Mouse (Mus musculus) forebrain, embryonic 12.5 days (tissue): ENCODE data around the gene Msh5. TPM values are rescaled to one million over a fixed set of nuclear protein-coding genes. Genes with fewer than 3 reads are reported as not detected.

Experiments
- ATAC-seq: fragments of 200-750 bp; cut with Nextera tagmentation; 2 replicates; pipeline ENCODE4 v1.8.0; 2017; ENCODE audit warnings: moderate TSS enrichment; ENCODE audit not compliant: low FRiP score
- H3K27ac ChIP-seq: fragments of 300-500 bp; sonication (generic); 2 replicates; pipeline ENCODE4 v1.5.1; 2016; ENCODE audit warnings: mild to moderate bottlenecking
- H3K27me3 ChIP-seq: fragments of 300-500 bp; sonication (generic); 2 replicates; pipeline ENCODE4 v1.6.1; 2016; ENCODE audit warnings: mild to moderate bottlenecking
- H3K36me3 ChIP-seq: fragments of 300-500 bp; sonication (generic); replicated peaks from 2 replicates; pipeline ENCODE4 v1.6.1; 2016; ENCODE audit warnings: mild to moderate bottlenecking
- H3K4me1 ChIP-seq: fragments of 300-500 bp; sonication (generic); 2 replicates; pipeline ENCODE4 v1.6.1; 2016
- H3K4me2 ChIP-seq: fragments of 300-500 bp; sonication (generic); 2 replicates; pipeline ENCODE4 v1.6.1; 2016; ENCODE audit warnings: mild to moderate bottlenecking, moderate library complexity
- H3K4me3 ChIP-seq: fragments of 300-500 bp; sonication (generic); replicated peaks from 2 replicates; pipeline ENCODE4 v1.5.1; 2016; ENCODE audit warnings: mild to moderate bottlenecking
- H3K9ac ChIP-seq: fragments of 300-500 bp; sonication (generic); 2 replicates; pipeline ENCODE4 v1.6.1; 2016; ENCODE audit warnings: mild to moderate bottlenecking
- H3K9me3 ChIP-seq: fragments of 300-500 bp; sonication (generic); 2 replicates; pipeline ENCODE4 v1.6.1; 2016
- WGBS: fragments of 180-500 bp; shearing (Covaris S2); methylation state at CpG from one replicate; pipeline ENCODE4 v1.1.7; 2016; 5-methylcytosine and 5-hydroxymethylcytosine counted together
- polyA plus RNA-seq: library from polyadenylated mRNA; unstranded; fragments of >200 nt; fragmentation: Nextera tagmentation; extraction: Ambion mirVana; gene quantifications from 2 replicates; pipeline ENCODE4 v1.2.1, GENCODE M21; 2016

Msh5 gene
- polyA plus RNA-seq, result 5.3 and 5.6 TPM in 2 replicates

DNA sequence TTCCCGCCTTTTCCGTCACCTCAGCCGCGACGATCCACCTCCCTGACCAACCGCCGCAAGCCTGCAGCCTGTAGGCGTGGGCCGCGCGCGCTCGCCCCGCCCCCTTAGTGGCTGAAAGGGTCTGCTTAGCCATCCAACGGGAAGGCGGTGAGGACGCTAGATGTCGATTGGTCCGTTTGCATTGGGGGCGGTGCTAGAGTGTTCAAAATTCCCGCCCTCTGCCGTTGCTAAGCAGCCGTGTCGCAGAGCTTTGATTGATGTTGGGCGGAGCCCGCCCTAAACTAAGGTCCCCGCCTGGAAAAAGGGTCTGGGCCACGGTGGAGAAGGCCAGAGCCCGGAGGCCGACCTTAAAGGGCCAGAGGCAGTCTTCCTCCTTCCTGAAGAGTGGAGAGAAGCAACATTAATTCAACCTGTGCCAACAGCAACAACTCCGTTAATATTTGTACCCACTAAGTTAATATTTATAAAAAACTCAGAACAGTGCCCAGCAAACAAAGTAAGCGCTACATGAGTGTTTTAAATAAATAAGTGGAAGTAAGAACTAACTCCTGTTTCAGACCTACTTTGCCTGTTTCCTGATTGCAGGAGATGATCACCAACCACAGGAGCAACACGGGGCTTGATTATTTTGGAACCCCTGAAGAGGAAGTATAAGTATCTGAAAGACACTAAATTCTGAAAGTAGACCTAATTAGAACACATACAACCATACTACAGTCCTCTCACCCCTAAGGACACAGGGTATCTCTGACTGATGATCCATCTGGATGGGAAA, at the start of gene Msh5:
Gene Msh5, minus strand, starts transcription at position 65 of the 775 bp plus-strand sequence.
- Histone ChIP-seq H3K9me3 (no peaks in the 10 kb centered on the region), H3K4me1 (peaks cover 53% of the 10 kb centered on the region), H3K9ac (peak within 1 kb of the TSS; percentile 88), H3K4me2 (peak within 1 kb of the TSS; percentile 93), H3K27me3 (no peaks in the 10 kb centered on the region), H3K4me3 (peak within 1 kb of the TSS; percentile 54), H3K36me3 (no peaks in the 10 kb centered on the region), H3K27ac (peak within 1 kb of the TSS; percentile 90)
- ATAC-seq, result peak; percentile 97
- 3% methylated on average over 33 of the region's 33 CpGs for WGBS

DNA sequence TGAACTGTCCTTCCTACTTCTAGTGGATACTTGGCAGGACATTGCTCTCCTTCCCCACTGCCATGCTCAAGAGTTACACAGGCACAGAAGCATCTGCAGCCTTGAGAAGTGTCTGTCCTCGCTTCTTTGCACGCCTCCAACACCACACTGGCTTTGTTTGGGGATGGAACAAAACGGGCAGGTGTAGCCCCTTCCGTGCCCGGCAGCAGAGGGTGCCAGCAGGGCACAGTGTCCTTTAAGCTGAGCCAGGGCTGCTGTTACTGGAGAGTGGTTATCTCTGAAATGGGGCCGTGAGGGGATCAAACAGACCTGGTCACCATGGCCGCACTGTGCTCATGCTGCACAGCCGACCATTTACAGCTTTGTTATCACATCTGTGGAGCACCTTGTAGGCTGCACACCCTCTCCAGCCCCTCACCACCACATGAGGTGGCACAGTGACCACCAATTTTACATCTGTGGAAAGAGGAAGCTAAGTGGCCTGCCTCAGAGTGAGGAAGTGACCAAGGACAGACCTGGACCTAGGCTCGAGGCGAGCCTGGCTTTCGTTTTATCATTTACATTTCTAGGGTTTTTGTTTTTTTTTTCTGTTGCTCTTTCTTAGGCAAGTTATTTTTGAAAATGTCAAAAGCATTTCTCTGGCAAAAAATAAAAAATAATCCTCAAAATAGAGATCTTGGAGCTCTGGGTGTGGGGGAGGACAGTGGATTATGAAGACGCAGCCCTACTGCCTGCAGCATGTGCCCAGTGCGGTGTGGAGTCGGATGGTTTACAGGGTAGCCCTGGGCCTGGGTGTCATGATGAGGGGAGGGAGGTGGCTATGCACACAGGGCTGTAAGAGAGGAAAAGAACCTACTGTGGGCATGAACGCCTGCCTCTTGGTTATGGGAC, 48.2 kb upstream of the Msh5 start:
- Histone ChIP-seq H3K36me3 (peaks cover 77% of the 10 kb centered on the region), H3K9ac (no peak overlapping the region)

DNA sequence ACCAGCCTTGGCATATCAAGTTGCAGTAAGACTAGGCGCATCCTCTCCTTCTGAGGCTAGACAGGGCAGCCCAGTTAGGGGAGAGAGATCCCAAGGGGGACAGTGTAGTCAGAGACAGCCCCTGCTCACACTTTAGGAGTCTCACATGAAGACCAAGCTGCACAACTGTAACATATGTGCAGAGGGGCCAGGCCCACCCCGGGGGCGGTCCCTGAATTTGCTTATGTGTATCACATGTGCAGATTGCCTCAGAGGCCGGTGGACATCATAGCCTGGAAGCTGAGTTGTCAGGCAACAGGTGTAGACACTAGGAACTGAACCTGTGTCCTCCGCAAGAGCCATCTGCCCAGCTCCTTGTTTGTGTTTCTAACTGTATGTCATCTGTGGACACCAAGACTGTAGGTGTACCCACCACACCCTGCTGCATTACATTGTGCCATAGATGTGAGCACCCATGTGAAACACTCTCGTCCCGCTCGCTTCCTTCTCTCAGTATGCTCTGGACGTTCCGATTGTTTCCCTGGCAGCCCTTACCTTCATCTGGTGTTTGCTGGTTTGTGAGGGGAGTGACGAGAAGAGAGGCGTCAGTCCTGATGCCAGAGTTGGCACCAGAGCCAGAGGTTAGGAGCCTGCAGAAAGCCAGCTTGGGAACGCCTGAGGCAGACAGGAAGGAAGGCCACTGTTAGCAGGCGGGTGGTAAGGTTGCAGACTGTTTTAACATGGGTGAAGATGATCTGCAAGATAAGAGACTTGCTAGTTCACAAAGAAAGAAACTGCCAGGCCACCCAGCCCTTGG, 46.1 kb upstream of the Msh5 start:
- Histone ChIP-seq H3K4me1 (peaks cover 13% of the 10 kb centered on the region), H3K27me3 (no peaks in the 10 kb centered on the region), H3K4me3 (no peak overlapping the region), H3K9ac (no peak overlapping the region), H3K36me3 (peaks cover 56% of the 10 kb centered on the region), H3K4me2 (no peak overlapping the region), H3K9me3 (no peaks in the 10 kb centered on the region), H3K27ac (no peak overlapping the region)
- ATAC-seq, result no peak
- WGBS, result 93% methylated on average over 14 of the region's 14 CpGs

More for the DNA sequence above, 48.2 kb upstream of the Msh5 start:
- Histone ChIP-seq H3K9me3 (no peaks in the 10 kb centered on the region), H3K27ac (no peak overlapping the region), H3K27me3 (no peaks in the 10 kb centered on the region), H3K4me1 (peaks cover 12% of the 10 kb centered on the region), H3K4me2 (no peak overlapping the region), H3K4me3 (no peak overlapping the region)
- 94% methylated on average over 15 of the region's 15 CpGs for WGBS
- no peak for ATAC-seq

DNA sequence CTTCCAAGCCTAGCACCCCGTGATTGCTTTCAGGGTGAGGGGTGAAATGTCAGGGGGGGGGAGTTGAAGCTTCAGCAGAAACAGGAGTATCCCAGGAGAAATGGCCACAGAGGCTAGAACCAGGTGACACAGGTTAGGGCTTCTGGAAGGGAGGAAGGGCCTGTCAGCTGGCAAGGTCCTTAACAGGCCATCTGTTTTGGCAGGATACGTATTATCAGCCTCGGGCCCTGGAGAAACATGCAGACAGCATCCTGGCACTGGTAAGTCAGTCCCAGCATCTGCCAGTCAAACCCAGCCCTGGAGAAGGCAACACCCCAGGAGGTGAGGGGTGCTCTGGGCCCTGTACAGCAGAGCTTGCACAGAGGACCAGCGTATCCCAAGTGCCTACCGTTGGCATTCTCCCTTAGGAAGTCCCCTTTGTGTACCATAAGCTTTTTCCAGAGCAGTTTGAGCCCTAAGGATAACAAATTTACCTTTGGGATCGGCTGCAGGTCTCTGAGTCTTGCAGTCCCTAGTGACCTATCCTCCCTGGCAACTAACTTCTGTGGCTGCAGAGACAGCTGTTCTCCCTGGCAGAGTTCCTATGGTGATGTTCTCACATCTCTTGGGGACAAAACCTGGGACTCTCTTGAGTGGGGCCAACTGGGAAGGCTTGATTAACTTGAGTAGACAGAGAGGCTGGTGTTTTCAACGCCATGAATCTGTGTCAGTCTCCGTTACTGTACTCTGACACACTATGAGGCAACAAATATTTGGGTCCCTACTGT, 43.8 kb upstream of the Msh5 start:
- no peak overlapping the region for H3K27ac ChIP-seq
- WGBS, result 78% methylated on average over 8 of the region's 8 CpGs
- H3K4me2 ChIP-seq, result peak overlapping the region; percentile 62
- H3K36me3 ChIP-seq, result peaks cover 35% of the 10 kb centered on the region
- peaks cover 13% of the 10 kb centered on the region for H3K4me1 ChIP-seq
- H3K27me3 ChIP-seq, result peaks cover under 1% of the 10 kb centered on the region; the same call in 1 of the 2 replicates
- peak overlapping the region; percentile 68 for H3K9ac ChIP-seq
- H3K9me3 ChIP-seq, result no peaks in the 10 kb centered on the region
- ATAC-seq, result no peak
- H3K4me3 ChIP-seq, result peak overlapping the region; percentile 55

DNA sequence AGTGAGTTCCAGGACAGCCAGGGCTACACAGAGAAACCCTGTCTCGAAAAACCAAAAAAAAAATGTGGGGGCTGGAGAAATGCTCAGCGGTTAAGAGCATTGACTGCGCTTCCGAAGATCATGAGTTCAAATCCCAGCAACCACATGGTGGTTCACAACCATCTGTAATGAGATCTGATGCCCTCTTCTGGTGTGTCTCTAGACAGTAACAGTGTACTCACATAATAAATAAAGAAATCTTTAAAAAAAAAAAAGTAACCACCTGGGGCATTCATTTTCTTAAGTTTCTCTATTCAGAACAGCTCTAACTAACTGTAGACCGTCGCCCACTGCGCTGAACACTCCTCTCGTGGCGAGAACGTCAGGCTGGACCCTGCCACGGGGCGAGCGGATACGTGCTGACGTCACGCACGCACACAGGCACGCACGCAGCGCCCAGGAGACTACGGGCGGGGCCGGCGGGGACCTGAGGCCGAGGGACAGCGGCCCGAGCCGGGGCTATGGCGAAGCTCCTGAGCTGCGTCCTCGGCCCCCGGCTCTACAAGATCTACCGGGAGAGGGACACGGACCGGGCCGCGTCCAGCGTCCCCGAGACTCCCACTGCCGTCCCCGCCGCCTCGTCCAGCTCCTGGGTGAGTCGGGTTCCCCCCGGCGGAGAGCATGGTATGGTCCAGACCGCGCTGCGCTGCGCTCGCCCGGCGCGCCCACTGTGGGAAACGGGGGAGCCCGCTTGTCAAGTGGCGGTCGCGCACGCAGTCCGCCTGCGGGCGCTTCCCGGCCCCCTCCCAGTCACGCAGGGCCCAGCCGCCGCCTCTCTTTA, 42.5 kb upstream of the Msh5 start, which contains the start of gene Abhd16a:
Gene Abhd16a, plus strand, starts transcription at position 439 of the 820 bp plus-strand sequence.
- H3K27ac ChIP-seq, result peak within 1 kb of the TSS; percentile 91
- WGBS, result 3% methylated on average over 65 of the region's 67 CpGs
- H3K4me3 ChIP-seq, result peak within 1 kb of the TSS; percentile 55
- peaks cover 3% of the 10 kb centered on the region; the same call in 1 of the 2 replicates for H3K27me3 ChIP-seq
- ATAC-seq, result peak; percentile 99
- no peaks in the 10 kb centered on the region for H3K9me3 ChIP-seq
- peaks cover 22% of the 10 kb centered on the region for H3K36me3 ChIP-seq
- H3K9ac ChIP-seq, result peak within 1 kb of the TSS; percentile 68
- H3K4me2 ChIP-seq, result peak within 1 kb of the TSS; percentile 62
- H3K4me1 ChIP-seq, result peaks cover 13% of the 10 kb centered on the region

DNA sequence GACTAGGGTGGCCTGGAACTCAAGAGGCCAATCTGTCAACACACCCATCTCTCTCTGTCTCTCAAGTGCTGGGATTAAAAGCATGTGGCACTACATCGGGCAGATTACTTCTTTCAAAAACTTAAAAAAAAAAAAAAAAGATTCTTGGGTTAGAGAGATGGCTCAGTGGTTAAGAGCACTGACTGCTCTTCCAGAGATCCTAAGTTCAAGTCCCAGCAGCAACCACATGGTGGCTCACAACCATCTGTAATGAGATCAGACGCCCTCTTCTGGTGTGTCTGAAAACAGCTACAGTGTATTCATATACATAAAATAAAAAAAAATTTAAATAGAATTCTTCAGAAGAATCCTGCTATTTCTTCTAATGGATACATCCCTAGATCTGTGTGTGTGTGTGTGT, 41.6 kb upstream of the Msh5 start:
- Histone ChIP-seq H3K36me3 (peaks cover 17% of the 10 kb centered on the region), H3K4me1 (peaks cover 13% of the 10 kb centered on the region), H3K9ac (no peak overlapping the region), H3K4me3 (no peak overlapping the region), H3K27me3 (peaks cover 4% of the 10 kb centered on the region; the same call in 1 of the 2 replicates), H3K9me3 (no peaks in the 10 kb centered on the region), H3K4me2 (no peak overlapping the region), H3K27ac (no peak overlapping the region)
- 50% methylated on average over 2 of the region's 2 CpGs for WGBS
- no peak for ATAC-seq

DNA sequence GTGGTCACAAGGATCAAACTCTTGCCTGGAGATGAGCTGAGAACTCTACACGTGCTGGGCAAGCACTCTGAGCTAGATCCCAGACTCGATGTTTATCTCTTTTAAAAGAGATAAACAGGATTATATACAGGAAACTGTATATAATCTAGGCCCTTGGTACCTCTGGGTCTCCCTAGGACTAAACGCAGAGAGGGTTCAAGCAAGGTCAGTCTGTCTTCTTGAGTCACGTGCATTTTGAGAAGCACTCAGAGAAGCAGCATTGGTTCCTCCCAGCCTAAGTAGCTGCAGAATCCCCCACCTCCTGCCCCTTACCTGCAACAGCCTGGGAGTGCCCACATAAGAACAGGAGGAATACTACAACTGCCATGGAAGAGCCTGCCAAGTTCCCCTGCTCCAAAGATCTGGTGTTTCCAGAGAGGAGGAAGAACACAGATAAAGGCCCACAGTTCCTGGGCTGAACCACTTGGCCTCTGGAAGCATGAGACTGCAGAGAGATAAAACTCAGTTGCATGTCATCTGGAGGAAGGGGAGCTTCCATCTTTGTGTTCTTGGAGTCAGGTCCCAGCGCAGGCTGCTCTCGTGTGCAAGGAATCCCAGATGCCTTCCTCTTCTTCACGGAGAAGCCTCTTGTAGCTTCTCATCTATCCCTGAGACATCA, 38.8 kb upstream of the Msh5 start, which contains the start of gene Ly6g6f:
Gene Ly6g6f, minus strand, starts transcription at position 403 of the 658 bp plus-strand sequence.
- Histone ChIP-seq H3K4me2 (no peak within 1 kb of the TSS), H3K4me3 (no peak within 1 kb of the TSS), H3K9me3 (no peaks in the 10 kb centered on the region), H3K27me3 (peaks cover 9% of the 10 kb centered on the region; the same call in 1 of the 2 replicates), H3K9ac (no peak within 1 kb of the TSS), H3K4me1 (peaks cover 7% of the 10 kb centered on the region), H3K27ac (no peak within 1 kb of the TSS), H3K36me3 (no peaks in the 10 kb centered on the region)
- WGBS, result 87% methylated on average over 7 of the region's 7 CpGs
- ATAC-seq, result no peak

DNA sequence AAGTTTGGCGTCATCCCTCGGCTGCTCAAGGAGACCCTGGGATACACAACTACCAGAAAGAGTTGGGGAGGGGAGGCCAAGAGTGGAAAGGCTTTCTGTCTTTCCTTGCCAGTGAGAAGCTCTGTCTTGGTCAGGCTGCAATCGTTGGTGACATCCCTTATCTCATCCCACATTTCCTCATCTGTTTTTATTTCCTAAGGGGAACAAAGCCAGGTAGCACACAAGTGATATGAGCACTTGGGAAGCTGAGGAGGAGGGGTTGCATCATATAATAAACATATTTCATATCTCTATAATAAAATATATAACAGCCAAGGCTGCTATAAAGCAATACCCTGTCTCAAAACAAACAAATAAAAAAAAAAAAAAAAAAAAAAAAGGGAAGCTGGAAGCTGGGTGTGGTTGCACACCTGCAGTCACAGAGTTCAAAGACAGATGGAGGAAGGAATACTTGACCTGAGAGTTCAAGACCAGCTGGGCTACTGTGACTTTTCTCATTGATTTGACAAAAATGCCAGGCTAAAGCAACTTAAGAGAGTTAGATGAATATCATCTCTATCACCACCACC, 37.5 kb upstream of the Msh5 start:
- H3K4me2 ChIP-seq, result no peak overlapping the region
- no peaks in the 10 kb centered on the region for H3K36me3 ChIP-seq
- no peak overlapping the region for H3K9ac ChIP-seq
- no peak overlapping the region for H3K27ac ChIP-seq
- 90% methylated on average over 3 of the region's 3 CpGs for WGBS
- no peak overlapping the region for H3K4me3 ChIP-seq
- no peaks in the 10 kb centered on the region for H3K4me1 ChIP-seq
- ATAC-seq, result no peak
- no peaks in the 10 kb centered on the region for H3K9me3 ChIP-seq
- H3K27me3 ChIP-seq, result peaks cover 13% of the 10 kb centered on the region; the same call in 1 of the 2 replicates

DNA sequence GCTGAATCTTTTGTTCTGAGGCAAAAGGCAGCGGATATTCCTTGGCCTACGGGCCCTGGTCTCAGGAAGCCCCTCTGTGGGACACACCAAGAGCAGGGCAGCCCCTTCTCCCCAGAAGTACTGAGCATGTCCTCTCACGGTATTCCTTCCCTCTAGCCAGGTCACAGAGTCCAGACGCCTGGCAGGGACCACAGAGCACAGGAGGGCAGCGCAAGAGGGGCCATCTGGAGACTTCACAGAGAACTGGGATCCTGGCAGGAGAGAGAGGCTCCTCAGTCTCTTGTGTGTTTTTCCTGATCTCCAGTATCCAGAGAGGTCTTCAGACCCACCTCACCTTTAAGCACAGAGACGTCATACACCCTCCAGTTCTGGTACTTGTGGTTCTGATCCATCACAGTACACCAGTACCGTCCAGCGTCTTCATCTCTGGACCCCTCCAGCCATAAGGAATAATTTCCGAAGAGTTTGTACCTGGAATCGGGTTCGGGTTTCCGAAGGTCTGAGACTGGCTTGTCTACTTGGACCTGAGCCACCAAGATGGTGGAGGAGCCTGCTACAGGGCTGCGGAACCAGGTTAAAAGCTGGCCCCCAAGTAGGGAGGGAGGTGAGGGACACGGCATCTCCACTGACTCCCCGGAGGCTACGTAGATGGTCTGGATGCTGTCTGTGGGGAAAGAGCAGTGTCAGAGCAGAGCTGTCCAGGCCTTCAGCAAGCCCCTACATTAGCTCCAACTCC, 36.5 kb upstream of the Msh5 start:
- H3K36me3 ChIP-seq, result no peaks in the 10 kb centered on the region
- no peak overlapping the region for H3K27ac ChIP-seq
- no peak overlapping the region for H3K4me3 ChIP-seq
- H3K9me3 ChIP-seq, result no peaks in the 10 kb centered on the region
- H3K9ac ChIP-seq, result no peak overlapping the region
- WGBS, result 85% methylated on average over 16 of the region's 16 CpGs
- H3K4me1 ChIP-seq, result peaks cover 2% of the 10 kb centered on the region; the same call in 1 of the 2 replicates
- H3K27me3 ChIP-seq, result peaks cover 20% of the 10 kb centered on the region; the same call in 1 of the 2 replicates
- H3K4me2 ChIP-seq, result no peak overlapping the region
- no peak for ATAC-seq
